Mouse (Mus musculus) fat pad, adult 2 months (tissue): ENCODE measurements around the gene Ttk.

Experiments
- DNase-seq: peaks from one replicate; pipeline ENCODE4 v3.0.0-alpha.2; 2011; ENCODE audit warnings: low read depth, low spot score; ENCODE audit errors: extremely low read depth

The Ttk gene

GRCm38 (mm10) chr9:83893073-83893472 is 58.6 kb downstream of the Ttk start:
- DNase-seq, result no peak

GRCm38 (mm10) chr9:83893767-83894330 is 59.4 kb downstream of the Ttk start:
- peak; percentile 92 for DNase-seq

- no peak for DNase-seq
Measured at GRCm38 (mm10) chr9:83902086-83902485, 67.6 kb downstream of the Ttk start.

GRCm38 (mm10) chr9:83905820-83906219 is 71.3 kb downstream of the Ttk start:
- no peak for DNase-seq

- DNase-seq, result no peak
Measured at GRCm38 (mm10) chr9:83907017-83907416, 72.5 kb downstream of the Ttk start.

GRCm38 (mm10) chr9:83909836-83910235 is 75.3 kb downstream of the Ttk start:
- DNase-seq, result no peak

- DNase-seq, result no peak
Measured at GRCm38 (mm10) chr9:83910926-83911325, 76.4 kb downstream of the Ttk start.
